Mouse (Mus musculus): Measurements from ENCODE around the gene Chn2. TPM values are rescaled to one million over a fixed set of nuclear protein-coding genes. Genes with fewer than 3 reads are reported as not detected.
"Not testable (repeated sequence)": the region's sequence is repeated elsewhere in the genome, so short reads cannot be mapped to it uniquely, and the experiment has no call there.

Gene Chn2
- polyA plus RNA-seq, 1 experiment from 2014 or later, result 17.1 TPM

- ATAC-seq (ENCODE audit: low FRiP score, low TSS enrichment), result no peak
- Histone ChIP-seq H3K9me3 (ENCODE audit: low read length) (no peaks in the 10 kb centered on the region), H3K27ac (ENCODE audit: low read length) (no peak overlapping the region), H3K9ac (replicated peaks; ENCODE audit: low read length) (no peak overlapping the region), H3K36me3 (ENCODE audit: insufficient read depth, low read length) (no peaks in the 10 kb centered on the region), H3K4me2 (replicated peaks; ENCODE audit: low read depth, low read length) (no peak overlapping the region), H3K4me3 (ENCODE audit: low read length) (no peak overlapping the region), H3K27me3 (ENCODE audit: insufficient read depth, low read length) (no peaks in the 10 kb centered on the region), H3K4me1 (ENCODE audit: insufficient read depth, low read length) (peaks cover 30% of the 10 kb centered on the region)
- WGBS, result 84% methylated on average over 4 of the region's 4 CpGs
Observed at GRCm38 (mm10) chr6:54165863-54166262, 126.5 kb downstream of the Chn2 start.

- no peaks in the 10 kb centered on the region for H3K36me3 ChIP-seq (ENCODE audit: insufficient read depth, low read length)
- H3K4me3 ChIP-seq (ENCODE audit: low read length), result no peak overlapping the region
- ATAC-seq (ENCODE audit: low FRiP score, low TSS enrichment), result peak; percentile 89
- 35% methylated on average over 7 of the region's 7 CpGs for WGBS
- H3K9me3 ChIP-seq (ENCODE audit: low read length), result no peaks in the 10 kb centered on the region
- peaks cover 31% of the 10 kb centered on the region for H3K4me1 ChIP-seq (ENCODE audit: insufficient read depth, low read length)
- no peak overlapping the region for H3K9ac ChIP-seq (replicated peaks; ENCODE audit: low read length)
- no peak overlapping the region for H3K4me2 ChIP-seq (replicated peaks; ENCODE audit: low read depth, low read length)
- no peaks in the 10 kb centered on the region for H3K27me3 ChIP-seq (ENCODE audit: insufficient read depth, low read length)
- H3K27ac ChIP-seq (ENCODE audit: low read length), result peak overlapping the region; percentile 57
Observed at GRCm38 (mm10) chr6:54166991-54167546, 127.7 kb downstream of the Chn2 start.

GRCm38 (mm10) chr6:54170286-54170894 lies 131.0 kb downstream of the Chn2 start:
- ATAC-seq (ENCODE audit: low FRiP score, low TSS enrichment), result peak; percentile 52; the same call in 1 of the 2 replicates
- peaks cover 22% of the 10 kb centered on the region for H3K4me1 ChIP-seq (ENCODE audit: insufficient read depth, low read length)
- no peak overlapping the region for H3K4me3 ChIP-seq (ENCODE audit: low read length)
- H3K36me3 ChIP-seq (ENCODE audit: insufficient read depth, low read length), result no peaks in the 10 kb centered on the region
- no peak overlapping the region; the same call in 1 of the 2 replicates for H3K27ac ChIP-seq (ENCODE audit: low read length)
- no peaks in the 10 kb centered on the region for H3K9me3 ChIP-seq (ENCODE audit: low read length)
- WGBS, result 66% methylated on average over 11 of the region's 11 CpGs
- H3K4me2 ChIP-seq (replicated peaks; ENCODE audit: low read depth, low read length), result no peak overlapping the region
- H3K9ac ChIP-seq (replicated peaks; ENCODE audit: low read length), result no peak overlapping the region
- H3K27me3 ChIP-seq (ENCODE audit: insufficient read depth, low read length), result no peaks in the 10 kb centered on the region

GRCm38 (mm10) chr6:54171385-54171784 lies 132.0 kb downstream of the Chn2 start:
- no peak for ATAC-seq (ENCODE audit: low FRiP score, low TSS enrichment)
- WGBS, result 50% methylated on average over 6 of the region's 6 CpGs

GRCm38 (mm10) chr6:54175473-54176215 lies 136.3 kb downstream of the Chn2 start:
- 25% methylated on average over 8 of the region's 8 CpGs for WGBS
- Histone ChIP-seq H3K27ac (ENCODE audit: low read length) (no peak overlapping the region), H3K4me1 (ENCODE audit: insufficient read depth, low read length) (0 out of 2 replicates have a peak, but pooled peaks cover 3% of the 10 kb centered on the region), H3K27me3 (ENCODE audit: insufficient read depth, low read length) (no peaks in the 10 kb centered on the region), H3K9ac (replicated peaks; ENCODE audit: low read length) (no peak overlapping the region), H3K4me2 (replicated peaks; ENCODE audit: low read depth, low read length) (no peak overlapping the region), H3K9me3 (ENCODE audit: low read length) (no peaks in the 10 kb centered on the region), H3K4me3 (ENCODE audit: low read length) (no peak overlapping the region), H3K36me3 (ENCODE audit: insufficient read depth, low read length) (no peaks in the 10 kb centered on the region)
- ATAC-seq (ENCODE audit: low FRiP score, low TSS enrichment), result no peak

More at GRCm38 (mm10) chr6:54171385-54171784, 132.0 kb downstream of the Chn2 start:
- H3K4me2 ChIP-seq (replicated peaks; ENCODE audit: low read depth, low read length), result no peak overlapping the region
- H3K27ac ChIP-seq (ENCODE audit: low read length), result no peak overlapping the region
- H3K9ac ChIP-seq (replicated peaks; ENCODE audit: low read length), result no peak overlapping the region
- peaks cover 22% of the 10 kb centered on the region for H3K4me1 ChIP-seq (ENCODE audit: insufficient read depth, low read length)
- no peaks in the 10 kb centered on the region for H3K27me3 ChIP-seq (ENCODE audit: insufficient read depth, low read length)
- H3K9me3 ChIP-seq (ENCODE audit: low read length), result no peaks in the 10 kb centered on the region
- H3K36me3 ChIP-seq (ENCODE audit: insufficient read depth, low read length), result no peaks in the 10 kb centered on the region
- no peak overlapping the region for H3K4me3 ChIP-seq (ENCODE audit: low read length)

GRCm38 (mm10) chr6:54177081-54177480 lies 137.7 kb downstream of the Chn2 start:
- H3K4me1 ChIP-seq (ENCODE audit: insufficient read depth, low read length); H3K9me3 ChIP-seq (ENCODE audit: low read length); H3K4me2 ChIP-seq (replicated peaks; ENCODE audit: low read depth, low read length); H3K9ac ChIP-seq (replicated peaks; ENCODE audit: low read length); H3K27me3 ChIP-seq (ENCODE audit: insufficient read depth, low read length); ATAC-seq (ENCODE audit: low FRiP score, low TSS enrichment); H3K4me3 ChIP-seq (ENCODE audit: low read length); H3K36me3 ChIP-seq (ENCODE audit: insufficient read depth, low read length); H3K27ac ChIP-seq (ENCODE audit: low read length): not testable (repeated sequence)
- WGBS, result 88% methylated on average over 6 of the region's 6 CpGs

GRCm38 (mm10) chr6:54179056-54179873 lies 139.9 kb downstream of the Chn2 start:
- no peak overlapping the region for H3K4me2 ChIP-seq (replicated peaks; ENCODE audit: low read depth, low read length)
- no peaks in the 10 kb centered on the region for H3K27me3 ChIP-seq (ENCODE audit: insufficient read depth, low read length)
- no peak for ATAC-seq (ENCODE audit: low FRiP score, low TSS enrichment)
- H3K9ac ChIP-seq (replicated peaks; ENCODE audit: low read length), result no peak overlapping the region
- no peaks in the 10 kb centered on the region for H3K9me3 ChIP-seq (ENCODE audit: low read length)
- H3K4me3 ChIP-seq (ENCODE audit: low read length), result no peak overlapping the region
- WGBS, result 74% methylated on average over 1 of the region's 1 CpGs
- no peak overlapping the region for H3K27ac ChIP-seq (ENCODE audit: low read length)
- no peaks in the 10 kb centered on the region for H3K4me1 ChIP-seq (ENCODE audit: insufficient read depth, low read length)
- no peaks in the 10 kb centered on the region for H3K36me3 ChIP-seq (ENCODE audit: insufficient read depth, low read length)

GRCm38 (mm10) chr6:54179874-54180212 lies 140.5 kb downstream of the Chn2 start:
- no peak overlapping the region for H3K9ac ChIP-seq (replicated peaks; ENCODE audit: low read length)
- no peak for ATAC-seq (ENCODE audit: low FRiP score, low TSS enrichment)
- WGBS, result 81% methylated on average over 6 of the region's 6 CpGs

GRCm38 (mm10) chr6:54183825-54184578 lies 144.6 kb downstream of the Chn2 start:
- WGBS, result 66% methylated on average over 14 of the region's 14 CpGs

More at GRCm38 (mm10) chr6:54179874-54180212, 140.5 kb downstream of the Chn2 start:
- Histone ChIP-seq H3K4me1 (ENCODE audit: insufficient read depth, low read length) (no peaks in the 10 kb centered on the region), H3K4me3 (ENCODE audit: low read length) (no peak overlapping the region), H3K27me3 (ENCODE audit: insufficient read depth, low read length) (no peaks in the 10 kb centered on the region), H3K9me3 (ENCODE audit: low read length) (no peaks in the 10 kb centered on the region), H3K27ac (ENCODE audit: low read length) (no peak overlapping the region), H3K4me2 (replicated peaks; ENCODE audit: low read depth, low read length) (no peak overlapping the region), H3K36me3 (ENCODE audit: insufficient read depth, low read length) (no peaks in the 10 kb centered on the region)

More at GRCm38 (mm10) chr6:54183825-54184578, 144.6 kb downstream of the Chn2 start:
- Histone ChIP-seq H3K36me3 (ENCODE audit: insufficient read depth, low read length) (no peaks in the 10 kb centered on the region), H3K4me2 (replicated peaks; ENCODE audit: low read depth, low read length) (no peak overlapping the region), H3K27ac (ENCODE audit: low read length) (no peak overlapping the region), H3K4me1 (ENCODE audit: insufficient read depth, low read length) (no peaks in the 10 kb centered on the region), H3K9me3 (ENCODE audit: low read length) (no peaks in the 10 kb centered on the region), H3K27me3 (ENCODE audit: insufficient read depth, low read length) (no peaks in the 10 kb centered on the region), H3K9ac (replicated peaks; ENCODE audit: low read length) (no peak overlapping the region), H3K4me3 (ENCODE audit: low read length) (no peak overlapping the region)
- no peak for ATAC-seq (ENCODE audit: low FRiP score, low TSS enrichment)

All from kidney, embryonic 16.5 days (tissue).